Mouse (Mus musculus): ENCODE measurements around the gene Zfhx3.

Gene Zfhx3

GRCm38 (mm10) chr8:108718031-108718430, 775.6 kb downstream of the Zfhx3 start:
- no peak for DNase-seq (ENCODE audit: low spot score)

- no peak for DNase-seq (ENCODE audit: low spot score)
Measured at GRCm38 (mm10) chr8:108720840-108721239, 778.4 kb downstream of the Zfhx3 start.

GRCm38 (mm10) chr8:108722671-108723513, 780.4 kb downstream of the Zfhx3 start:
- DNase-seq (ENCODE audit: low spot score): peak; percentile 39

GRCm38 (mm10) chr8:108723636-108724035, 781.2 kb downstream of the Zfhx3 start:
- DNase-seq (ENCODE audit: low spot score): no peak

- DNase-seq (ENCODE audit: low spot score): no peak
Measured at GRCm38 (mm10) chr8:108724818-108725506, 782.5 kb downstream of the Zfhx3 start.

- DNase-seq (ENCODE audit: low spot score): no peak
Measured at GRCm38 (mm10) chr8:108725631-108726030, 783.2 kb downstream of the Zfhx3 start.

GRCm38 (mm10) chr8:108726541-108727241, 784.2 kb downstream of the Zfhx3 start:
- DNase-seq (ENCODE audit: low spot score): no peak

GRCm38 (mm10) chr8:108729169-108729568, 786.7 kb downstream of the Zfhx3 start:
- DNase-seq (ENCODE audit: low spot score): no peak

GRCm38 (mm10) chr8:108729667-108730329, 787.4 kb downstream of the Zfhx3 start:
- DNase-seq (ENCODE audit: low spot score): no peak

- no peak for DNase-seq (ENCODE audit: low spot score)
Measured at GRCm38 (mm10) chr8:108730907-108731440, 788.5 kb downstream of the Zfhx3 start.

- DNase-seq (ENCODE audit: low spot score): no peak
Measured at GRCm38 (mm10) chr8:108732500-108732899, 790.1 kb downstream of the Zfhx3 start.

GRCm38 (mm10) chr8:108733385-108733784, 790.9 kb downstream of the Zfhx3 start:
- DNase-seq (ENCODE audit: low spot score): no peak

- DNase-seq (ENCODE audit: low spot score): no peak
Measured at GRCm38 (mm10) chr8:108736442-108736841, 794.0 kb downstream of the Zfhx3 start.

GRCm38 (mm10) chr8:108738179-108738578, 795.7 kb downstream of the Zfhx3 start:
- DNase-seq (ENCODE audit: low spot score): no peak

- no peak for DNase-seq (ENCODE audit: low spot score)
Measured at GRCm38 (mm10) chr8:108739517-108739916, 797.1 kb downstream of the Zfhx3 start.

- DNase-seq (ENCODE audit: low spot score): peak; percentile 68
Measured at GRCm38 (mm10) chr8:108740443-108740842, 798.0 kb downstream of the Zfhx3 start.

- DNase-seq (ENCODE audit: low spot score): no peak
Measured at GRCm38 (mm10) chr8:108741651-108742050, 799.2 kb downstream of the Zfhx3 start.

- no peak for DNase-seq (ENCODE audit: low spot score)
Measured at GRCm38 (mm10) chr8:108742465-108742864, 800.0 kb downstream of the Zfhx3 start.

- no peak for DNase-seq (ENCODE audit: low spot score)
Measured at GRCm38 (mm10) chr8:108743238-108743637, 800.8 kb downstream of the Zfhx3 start.

- DNase-seq (ENCODE audit: low spot score): no peak
Measured at GRCm38 (mm10) chr8:108745551-108745950, 803.1 kb downstream of the Zfhx3 start.

GRCm38 (mm10) chr8:108748095-108748494, 805.7 kb downstream of the Zfhx3 start:
- DNase-seq (ENCODE audit: low spot score): no peak

- no peak for DNase-seq (ENCODE audit: low spot score)
Measured at GRCm38 (mm10) chr8:108748851-108749376, 806.5 kb downstream of the Zfhx3 start.
